Mouse (Mus musculus): Measurements from ENCODE around the gene Gm20538.

Gm20538 gene

DNA sequence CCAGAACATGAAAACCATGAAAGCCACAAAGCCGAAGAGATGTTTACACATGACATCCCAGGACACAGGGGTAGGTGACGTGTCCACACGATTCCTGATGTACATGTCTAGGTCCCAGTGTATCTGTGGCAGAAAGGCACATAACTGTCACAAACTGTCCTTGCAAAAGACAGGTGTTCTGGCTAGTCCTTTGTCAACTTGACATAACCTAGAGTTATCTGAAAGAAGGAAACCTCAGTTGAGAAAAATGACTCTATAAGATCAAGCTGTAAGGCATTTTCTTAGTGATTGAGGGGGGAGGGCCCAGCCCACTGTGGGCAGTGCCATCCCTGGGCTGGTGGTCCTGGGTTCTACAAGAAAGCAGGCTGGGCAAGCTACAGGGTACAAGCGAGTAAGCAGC lies at the start of gene Gm20538:
Gene Gm20538, minus strand, starts transcription at position 101 of the 400 bp plus-strand sequence.
- no peak for DNase-seq (ENCODE audit: low read depth)

DNA sequence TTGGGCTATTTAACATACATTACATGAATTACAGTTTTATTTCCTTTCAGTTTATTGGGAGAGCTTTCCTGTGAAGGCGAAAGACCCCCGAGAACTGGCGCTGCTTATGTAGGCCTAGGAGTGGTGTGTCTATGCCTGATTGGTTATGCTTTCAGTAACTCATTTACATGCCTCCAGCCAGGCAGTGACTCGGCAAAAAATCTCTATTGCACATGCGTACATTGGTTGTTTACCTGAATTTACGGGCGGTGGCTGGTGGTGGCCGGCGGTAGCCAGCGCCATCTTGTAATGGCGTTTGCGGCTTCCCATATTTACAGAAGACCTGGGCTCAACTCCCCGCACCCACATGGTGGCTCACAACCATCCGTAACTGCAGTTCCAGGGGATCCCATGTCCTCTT lies 41.5 kb upstream of the Gm20538 start:
- no peak for DNase-seq (ENCODE audit: low read depth)

DNA sequence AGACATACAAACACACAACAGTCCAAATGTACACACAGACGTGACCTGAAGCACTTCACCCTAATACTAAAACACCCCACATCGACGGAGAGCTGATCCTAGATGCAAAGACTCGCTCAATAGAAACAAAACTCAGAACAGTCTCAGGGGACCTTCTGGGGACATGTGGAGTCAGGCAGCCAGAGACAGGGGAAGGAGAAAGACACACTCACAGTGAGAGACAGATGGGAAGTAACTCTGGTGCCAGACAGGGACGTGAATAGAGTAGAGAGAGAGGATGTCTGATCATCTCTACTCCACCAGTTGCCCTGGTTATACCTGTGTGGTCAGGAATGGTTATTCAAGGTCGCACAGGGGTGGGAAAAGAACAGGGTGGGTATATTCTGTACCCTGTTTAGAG lies 39.0 kb upstream of the Gm20538 start:
- DNase-seq (ENCODE audit: low read depth) = no peak

DNA sequence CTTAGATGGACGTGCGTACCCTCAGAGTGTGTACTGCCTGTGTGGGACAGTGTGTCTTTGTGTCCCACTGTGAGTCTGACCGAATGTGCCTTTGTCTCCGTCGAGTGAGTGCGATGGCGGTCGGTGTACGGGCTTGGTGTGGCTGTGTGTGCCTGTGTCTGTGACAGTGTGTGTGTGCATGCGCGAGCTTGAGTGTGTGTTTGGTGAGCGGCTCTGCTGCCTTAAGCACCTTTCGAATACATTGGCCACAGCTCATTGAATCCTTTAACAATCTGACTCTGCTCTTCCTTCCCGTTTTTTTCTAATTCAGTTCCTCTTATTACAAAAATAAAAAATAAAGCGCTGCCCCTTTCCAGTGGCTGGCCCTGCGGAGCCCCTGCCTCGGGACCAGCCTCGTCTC lies 38.4 kb upstream of the Gm20538 start:
- DNase-seq (ENCODE audit: low read depth) = no peak

DNA sequence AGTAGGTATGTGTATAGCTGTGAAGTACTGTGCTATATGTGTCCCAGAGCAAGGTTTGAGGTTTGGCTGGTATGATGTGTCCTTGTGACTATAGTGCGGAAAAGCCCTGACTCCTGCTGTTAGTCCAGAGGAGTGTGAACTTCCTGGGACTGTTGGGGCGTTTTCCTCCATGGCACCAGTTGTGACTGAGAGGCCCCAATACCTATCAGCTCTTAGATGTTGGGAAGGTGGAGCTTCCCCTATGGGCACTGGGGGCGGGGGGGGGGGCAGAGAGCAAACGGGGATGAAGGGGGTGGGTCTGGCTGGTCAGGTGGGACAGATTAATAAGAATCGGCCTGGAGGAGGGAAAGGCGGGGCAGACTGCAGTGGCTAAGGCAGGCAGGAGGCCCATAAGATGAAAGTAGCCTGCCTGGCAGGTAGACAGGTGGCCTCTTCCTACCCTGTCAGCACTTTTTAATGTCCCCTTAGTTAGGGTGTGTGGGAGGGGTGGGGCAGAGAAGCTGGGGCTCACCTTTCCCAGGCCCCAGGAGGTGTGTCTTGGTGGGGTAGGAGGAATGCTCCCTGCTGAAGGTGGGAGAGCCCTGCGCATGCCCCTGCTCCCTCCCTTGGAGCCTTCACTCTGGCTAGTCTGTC lies 37.1 kb upstream of the Gm20538 start:
- no peak for DNase-seq (ENCODE audit: low read depth)

DNA sequence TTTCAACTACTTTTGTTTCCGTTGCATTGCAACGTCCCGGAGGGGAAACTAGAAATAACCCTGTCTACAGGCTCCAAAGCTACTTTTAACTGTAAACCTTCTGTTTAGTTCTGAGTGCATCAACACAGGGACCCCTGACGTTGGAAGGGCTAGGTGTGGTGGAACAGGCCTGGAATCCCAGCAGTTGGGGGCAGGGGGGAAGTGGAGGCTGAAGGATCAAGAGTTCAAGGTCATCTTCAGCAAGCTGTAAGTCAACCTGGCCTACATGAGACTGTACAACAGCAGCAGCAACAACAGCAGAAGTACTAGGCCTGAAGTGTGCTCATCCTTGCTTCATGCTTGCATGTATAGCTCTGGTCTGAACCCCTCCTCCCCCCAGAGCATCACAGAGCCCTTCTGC lies 35.4 kb upstream of the Gm20538 start:
- no peak for DNase-seq (ENCODE audit: low read depth)

DNA sequence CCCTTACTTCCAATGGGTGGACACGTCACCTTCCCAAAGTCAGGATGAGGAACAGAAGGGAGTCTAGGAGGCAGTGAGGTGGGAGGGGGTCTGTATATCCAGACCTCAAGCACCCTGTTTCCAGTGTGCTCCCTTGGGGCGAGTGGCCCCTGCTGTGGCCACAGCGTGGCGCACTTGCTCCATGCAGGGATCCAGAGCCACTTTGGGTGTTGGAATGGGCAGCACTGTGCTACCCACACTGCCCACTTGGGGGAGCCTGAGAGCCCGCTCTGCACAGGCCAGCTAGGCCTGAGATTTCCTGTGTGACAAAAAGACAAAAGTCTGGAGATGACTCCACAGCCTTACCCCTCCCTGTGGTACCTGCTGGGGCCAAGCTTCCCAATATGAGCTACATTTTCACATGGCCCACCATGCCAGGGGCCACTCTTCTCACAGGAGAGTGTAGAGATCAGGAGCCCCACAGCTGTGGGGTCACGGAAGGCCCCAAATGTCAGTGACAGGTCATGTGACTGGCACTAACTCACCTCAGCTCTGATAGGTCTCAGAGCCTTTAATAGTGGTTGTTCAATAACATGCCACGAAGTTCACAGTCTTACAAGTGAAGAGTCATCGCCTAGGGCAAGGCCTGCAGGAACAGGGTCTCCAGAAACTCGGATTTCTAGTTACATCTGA lies 30.1 kb upstream of the Gm20538 start:
- peak; percentile 49 for DNase-seq (ENCODE audit: low read depth)

DNA sequence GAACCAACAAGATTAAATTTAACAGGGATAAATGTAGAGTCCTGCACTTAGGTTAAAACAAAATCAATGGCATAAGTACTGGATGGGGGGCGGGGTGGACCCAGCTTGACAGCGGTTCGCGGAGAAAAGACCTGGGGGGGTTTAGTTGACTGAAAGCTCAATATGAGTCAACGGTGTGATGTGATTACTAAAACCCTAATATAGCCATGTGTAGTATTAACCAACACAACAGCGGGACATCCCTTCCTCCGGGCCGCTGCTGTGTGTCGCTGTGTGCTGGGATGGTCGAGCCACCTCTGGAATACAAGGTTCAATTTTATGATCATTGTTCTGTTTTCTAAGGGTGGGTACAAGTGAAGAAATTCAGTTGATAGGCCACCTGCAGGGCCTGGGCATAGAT lies 29.5 kb upstream of the Gm20538 start:
- no peak for DNase-seq (ENCODE audit: low read depth)

DNA sequence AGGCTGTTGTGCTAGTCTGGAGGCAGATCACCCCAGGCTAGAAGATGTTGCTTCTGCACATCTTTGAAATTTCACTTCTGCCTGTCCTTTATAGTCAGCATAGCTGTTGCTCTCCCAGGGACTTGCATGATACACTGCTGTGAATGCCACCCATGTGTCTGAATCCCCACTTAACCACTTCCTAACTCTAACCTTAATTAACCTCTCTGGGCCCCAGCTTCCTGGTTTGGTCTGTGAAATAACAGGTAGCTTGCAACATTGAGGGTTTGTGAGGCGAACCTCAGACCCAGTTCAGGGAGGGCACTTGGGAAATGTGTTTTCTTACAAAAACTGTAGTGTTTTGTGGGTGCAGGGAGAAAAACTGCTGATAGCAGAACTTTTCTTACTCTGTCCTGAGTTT lies 25.4 kb upstream of the Gm20538 start:
- DNase-seq (ENCODE audit: low read depth) = no peak

DNA sequence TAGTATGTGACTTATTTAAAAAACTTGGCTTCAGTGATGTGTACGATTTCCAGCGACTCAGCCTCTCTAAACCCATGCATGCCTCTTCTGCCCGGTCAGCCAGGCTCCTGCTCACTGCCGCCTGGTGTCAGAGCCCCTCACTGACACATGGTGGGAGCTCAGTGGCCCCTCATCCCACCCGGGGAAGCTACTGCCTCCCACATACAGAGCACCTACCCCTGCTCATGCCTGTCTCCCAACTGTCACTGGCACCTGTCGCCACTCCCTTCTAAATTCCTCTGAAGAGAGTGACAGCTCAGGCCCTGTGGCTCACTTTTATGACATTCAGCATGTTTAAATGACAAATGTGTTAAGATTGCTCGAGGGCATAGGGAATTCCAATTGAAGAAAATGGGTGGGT lies 23.6 kb upstream of the Gm20538 start:
- no peak for DNase-seq (ENCODE audit: low read depth)

DNA sequence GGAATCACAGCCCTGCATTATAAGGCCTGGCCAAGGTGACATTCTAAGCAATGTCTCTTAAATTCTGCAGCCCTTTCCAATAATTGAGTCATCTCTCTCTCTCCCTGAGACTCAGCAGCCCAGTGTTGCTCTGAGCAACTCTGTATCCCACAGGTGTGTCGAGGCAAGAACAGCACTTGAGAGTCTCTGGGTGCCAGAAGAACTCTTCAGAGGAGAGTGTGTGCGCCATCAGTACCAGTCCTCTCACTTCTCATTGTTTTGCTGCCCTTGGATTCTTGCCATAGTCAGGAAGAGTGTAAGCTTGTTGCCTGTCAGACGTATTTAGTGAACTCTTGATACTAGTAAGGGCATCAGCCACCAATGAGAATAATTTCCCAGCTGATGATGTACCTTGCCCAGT lies 15.1 kb upstream of the Gm20538 start:
- DNase-seq (ENCODE audit: low read depth) = no peak

DNA sequence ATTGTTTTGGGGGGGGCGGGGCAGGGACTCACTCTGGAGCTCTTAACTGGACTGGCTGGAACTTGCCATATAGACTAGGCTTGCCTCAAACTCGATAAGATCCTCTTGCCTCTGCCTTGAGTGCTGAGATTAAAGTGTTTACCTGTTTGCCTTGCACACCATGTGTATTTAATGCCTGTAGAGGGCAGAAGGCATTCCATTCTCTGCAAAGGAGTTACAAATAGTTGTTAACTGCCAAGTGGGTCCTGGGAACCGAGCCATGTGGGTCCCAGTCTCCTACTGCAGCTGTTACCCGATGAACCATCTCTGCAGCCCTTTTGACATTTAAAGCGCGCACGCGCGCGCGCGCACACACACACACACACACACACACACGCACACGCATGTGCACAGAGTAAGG lies 11.4 kb upstream of the Gm20538 start:
- no peak for DNase-seq (ENCODE audit: low read depth)

DNA sequence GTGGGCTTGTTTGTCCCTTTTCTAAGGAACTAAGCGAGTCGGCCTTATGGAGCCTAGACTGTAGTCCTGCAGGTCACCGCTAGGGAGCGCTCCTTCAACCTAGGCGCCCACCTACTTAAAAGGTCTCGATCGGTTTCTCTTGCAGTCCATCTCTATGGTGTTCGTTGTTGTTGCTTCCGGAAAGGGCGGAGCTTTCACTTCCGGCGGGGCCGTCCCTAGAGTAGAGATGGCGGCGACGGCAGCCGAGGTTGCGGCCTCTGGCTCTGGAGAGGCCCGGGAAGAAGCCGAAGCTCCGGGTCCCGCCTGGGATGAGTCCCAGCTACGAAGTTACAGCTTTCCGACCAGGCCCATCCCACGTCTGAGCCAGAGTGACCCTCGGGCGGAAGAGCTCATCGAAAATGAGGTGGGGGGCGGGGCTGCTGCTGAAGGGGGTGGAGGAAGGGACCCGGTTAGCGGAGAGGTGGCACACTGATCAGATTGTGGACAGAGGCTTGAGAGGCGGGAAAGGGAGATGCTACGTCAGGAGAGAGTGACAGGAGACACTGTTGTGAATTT lies 10.1 kb upstream of the Gm20538 start, which contains the start of gene Hif1an:
Gene Hif1an, plus strand, starts transcription at position 199 of the 555 bp plus-strand sequence.
- peak; percentile 90 for DNase-seq (ENCODE audit: low read depth)

DNA sequence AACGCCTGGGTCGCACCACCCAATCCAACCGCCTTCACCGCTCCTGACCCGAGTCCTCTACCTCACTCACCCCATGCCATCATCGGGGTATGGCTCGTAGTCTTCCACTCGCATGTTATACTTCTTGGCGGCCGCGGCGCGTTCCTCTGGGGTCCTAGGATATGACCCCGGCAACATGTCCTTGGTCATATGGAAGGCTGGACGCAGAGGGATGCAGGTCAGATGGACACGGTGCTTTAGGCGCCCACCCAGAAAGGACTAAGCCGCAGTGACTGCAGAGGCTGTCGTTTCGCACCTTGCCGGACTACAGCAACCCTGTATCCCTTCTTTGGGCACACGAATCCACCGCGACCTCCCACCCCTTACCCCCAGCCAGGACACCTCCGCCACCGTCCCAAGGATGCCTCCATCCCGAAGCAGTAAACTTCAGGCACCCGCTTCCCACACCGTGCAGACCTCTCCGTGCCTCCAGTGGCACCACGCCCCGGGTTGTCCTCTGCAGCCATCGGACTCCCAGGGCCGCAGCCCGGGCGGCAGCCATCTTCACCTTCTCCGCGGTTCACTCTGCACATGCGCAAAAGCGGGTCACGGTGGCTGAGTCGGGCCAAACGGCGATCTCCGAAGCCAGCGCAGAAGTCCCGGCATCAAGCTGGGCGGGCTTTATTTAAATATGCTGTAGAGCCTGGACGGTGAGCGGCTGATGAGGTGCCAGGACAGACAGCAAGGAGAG lies 2.4 kb upstream of the Gm20538 start, which contains the start of gene Ndufb8:
Gene Ndufb8, minus strand, starts transcription at position 580 of the 730 bp plus-strand sequence.
- DNase-seq (ENCODE audit: low read depth) = peak; percentile 78

DNA sequence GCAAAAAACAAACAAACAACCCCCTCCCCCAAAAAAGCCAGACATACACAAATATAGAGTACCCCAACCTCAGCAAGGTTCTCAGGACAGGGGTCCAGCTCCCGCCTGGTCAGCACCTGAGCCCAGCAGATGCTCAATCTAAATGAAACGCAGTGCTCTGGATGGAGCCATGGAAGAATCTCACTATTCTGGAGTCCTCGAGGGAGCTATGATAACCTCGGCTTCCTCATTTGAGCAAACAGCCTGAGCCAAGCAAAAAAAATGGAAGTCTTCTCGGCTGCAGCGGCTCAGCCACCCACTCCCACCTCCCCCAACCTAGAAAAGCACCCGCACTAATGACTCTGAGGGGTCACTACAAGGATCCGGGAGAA lies 1.8 kb upstream of the Gm20538 start:
- no peak for DNase-seq (ENCODE audit: low read depth)

DNA sequence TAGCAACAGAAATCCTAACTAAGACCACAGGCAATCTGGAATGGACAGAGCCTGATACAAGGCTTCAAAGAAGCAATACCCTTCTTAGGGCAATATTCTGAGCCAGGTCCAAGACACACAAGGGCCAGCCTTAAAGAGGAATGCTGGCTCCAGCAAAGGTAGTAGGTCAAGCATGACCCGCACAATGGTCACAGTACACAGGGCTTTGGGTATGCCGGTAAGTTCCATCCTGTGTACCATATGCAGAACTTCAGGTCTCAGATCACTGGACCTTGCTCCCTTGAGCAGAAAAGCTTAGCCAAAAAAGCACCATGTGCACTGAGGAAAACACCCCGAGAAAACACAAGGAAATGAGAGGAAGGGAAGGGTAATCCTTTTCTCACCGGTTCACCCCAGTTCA lies 655 bp upstream of the Gm20538 start:
- no peak for DNase-seq (ENCODE audit: low read depth)

DNA sequence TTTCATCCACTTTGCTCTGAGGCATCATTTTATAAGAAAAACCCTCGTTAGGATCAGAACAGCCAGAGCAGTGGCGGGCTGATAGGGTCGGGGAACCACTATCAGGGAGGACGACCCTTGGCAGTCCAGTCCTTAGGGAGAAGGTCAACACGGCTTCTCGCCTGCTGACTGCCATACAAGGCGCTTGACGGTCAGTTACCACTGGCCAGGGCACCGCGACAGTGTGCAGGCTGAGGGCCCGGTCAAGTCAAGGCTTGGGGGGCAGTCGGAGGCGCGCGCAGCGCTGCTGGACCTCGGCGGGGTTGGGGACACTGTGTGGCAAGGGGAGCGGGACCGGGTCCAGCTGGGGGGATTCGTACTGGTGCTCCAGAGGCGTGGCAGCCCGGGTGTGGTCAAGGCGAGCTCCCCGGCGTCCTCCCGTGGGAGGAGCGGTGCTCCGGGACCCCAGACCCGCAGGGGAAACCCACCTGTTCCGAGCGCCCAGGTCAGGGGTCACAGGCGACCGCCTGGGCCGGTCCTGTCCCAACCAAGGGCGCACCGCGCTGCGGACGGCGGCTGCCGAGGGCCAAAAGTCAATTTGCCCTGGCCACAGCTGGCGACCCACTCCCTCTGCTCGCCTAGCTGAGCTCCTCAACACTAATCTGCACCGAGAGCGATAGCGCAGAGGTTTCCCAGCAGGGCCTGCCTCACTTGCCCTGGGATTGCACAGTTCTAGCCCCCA lies 7.2 kb downstream of the Gm20538 start, which contains the start of gene Sec31b:
Gene Sec31b, minus strand, starts transcription at position 544 of the 721 bp plus-strand sequence.
- DNase-seq (ENCODE audit: low read depth) = no peak

DNA sequence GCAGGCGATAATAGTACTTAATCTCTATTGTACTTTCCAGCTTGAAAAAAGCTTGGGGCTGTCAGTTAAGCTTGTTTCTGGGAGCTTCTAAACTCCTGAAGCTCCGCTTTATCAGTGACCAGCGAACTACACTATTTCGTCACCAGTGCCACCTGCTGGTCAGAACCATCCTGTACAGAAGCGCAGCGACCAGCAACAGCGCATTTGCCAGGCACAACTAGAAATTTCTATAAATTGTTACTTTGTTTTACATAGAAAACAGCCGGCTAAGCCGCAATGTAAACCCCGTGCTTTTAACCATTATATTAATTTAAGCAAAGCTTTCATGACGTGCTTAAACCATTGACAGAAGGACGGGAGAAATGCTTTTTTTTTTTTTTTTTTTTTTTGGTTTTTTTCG lies 7.9 kb downstream of the Gm20538 start:
- DNase-seq (ENCODE audit: low read depth) = peak; percentile 37

DNA sequence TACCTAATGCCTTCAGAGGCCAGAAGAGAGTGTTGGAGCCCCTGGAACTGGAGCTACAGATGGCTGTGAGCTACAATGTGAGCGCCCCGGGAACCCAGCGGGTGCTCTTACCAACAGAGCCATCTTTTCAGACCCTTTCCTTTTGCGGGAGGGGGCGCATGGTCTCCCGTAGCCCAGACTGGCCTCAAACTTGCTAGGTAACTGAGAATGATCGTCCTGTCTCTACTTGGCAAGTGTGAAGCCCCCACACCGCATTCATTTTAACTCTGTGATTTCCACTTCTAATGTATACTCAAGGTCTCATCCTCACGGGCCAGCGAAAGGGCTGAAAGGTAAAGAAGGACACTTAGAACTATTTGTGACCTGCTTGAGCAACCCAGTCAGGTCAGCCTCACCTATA lies 8.3 kb downstream of the Gm20538 start:
- DNase-seq (ENCODE audit: low read depth) = no peak

DNA sequence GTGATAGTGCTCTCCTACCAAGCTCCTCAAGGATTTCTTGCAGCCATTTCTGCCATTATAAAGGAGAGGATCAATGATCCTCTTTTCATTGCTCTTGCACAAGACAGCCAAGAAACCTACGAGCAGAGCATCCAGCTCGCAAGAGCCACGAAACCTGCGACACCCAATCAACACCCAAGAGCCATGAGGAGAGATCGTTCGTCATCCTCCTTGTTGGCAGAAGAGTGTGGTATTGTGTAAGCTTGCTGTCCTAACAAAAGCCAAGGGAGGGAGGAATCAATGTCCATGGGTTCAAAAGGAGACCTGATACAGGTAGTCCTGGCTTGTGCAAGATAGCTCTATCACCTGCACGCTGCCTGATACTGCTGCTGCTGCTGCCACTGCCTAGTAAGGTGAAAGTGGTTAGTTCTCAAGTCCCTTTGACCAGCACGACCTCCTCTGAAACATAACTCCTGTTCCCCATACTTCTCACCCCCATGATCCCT lies 9.9 kb downstream of the Gm20538 start:
- no peak for DNase-seq (ENCODE audit: low read depth)

DNA sequence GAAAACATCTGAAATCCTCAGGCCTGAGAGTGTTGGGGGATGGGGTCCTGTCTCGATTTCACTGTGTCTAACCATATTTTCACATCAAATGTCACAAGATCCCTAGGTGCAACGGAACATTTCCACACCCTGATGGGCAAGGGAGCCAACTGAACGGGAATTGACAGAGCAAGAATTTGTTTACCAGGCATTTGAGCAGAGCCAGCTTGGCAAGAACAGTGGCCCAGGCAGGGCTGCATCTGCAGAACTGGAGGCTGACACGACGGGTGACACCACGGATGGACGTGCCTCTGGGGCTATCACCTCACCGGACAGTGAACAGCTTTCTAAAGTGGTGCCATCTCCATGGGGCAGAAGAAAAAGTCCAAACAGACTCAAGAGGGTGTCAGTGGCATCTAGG lies 15.2 kb downstream of the Gm20538 start:
- no peak for DNase-seq (ENCODE audit: low read depth)

DNA sequence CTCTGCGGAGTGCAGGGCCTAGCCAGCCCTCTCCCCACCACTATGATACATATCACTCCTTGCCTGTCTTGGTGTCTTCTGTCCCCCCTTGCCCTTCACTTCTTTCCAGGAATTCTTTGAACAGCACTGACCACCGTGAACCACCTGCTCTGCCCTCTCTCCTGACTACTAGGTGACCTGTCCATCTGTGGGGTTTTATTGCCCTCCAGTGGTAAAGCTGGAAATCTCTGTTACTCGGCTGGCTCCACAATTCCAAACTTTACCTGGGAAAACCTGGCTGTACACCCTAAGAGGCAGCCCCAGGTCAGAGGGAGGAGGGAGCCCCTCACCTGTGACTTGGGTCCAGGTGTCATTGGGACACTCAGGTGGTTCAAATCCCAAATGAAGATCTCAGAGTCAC lies 17.3 kb downstream of the Gm20538 start:
- no peak for DNase-seq (ENCODE audit: low read depth)

Measured in fibroblast of lung, adult 2 months (primary cell).